Mouse (Mus musculus): ENCODE results near the gene Mtch1. TPM values are rescaled to one million over a fixed set of nuclear protein-coding genes. Genes with fewer than 3 reads are reported as not detected.

Gene Mtch1
- polyA plus RNA-seq, 1 experiment from 2014 or later: 378 TPM

DNA sequence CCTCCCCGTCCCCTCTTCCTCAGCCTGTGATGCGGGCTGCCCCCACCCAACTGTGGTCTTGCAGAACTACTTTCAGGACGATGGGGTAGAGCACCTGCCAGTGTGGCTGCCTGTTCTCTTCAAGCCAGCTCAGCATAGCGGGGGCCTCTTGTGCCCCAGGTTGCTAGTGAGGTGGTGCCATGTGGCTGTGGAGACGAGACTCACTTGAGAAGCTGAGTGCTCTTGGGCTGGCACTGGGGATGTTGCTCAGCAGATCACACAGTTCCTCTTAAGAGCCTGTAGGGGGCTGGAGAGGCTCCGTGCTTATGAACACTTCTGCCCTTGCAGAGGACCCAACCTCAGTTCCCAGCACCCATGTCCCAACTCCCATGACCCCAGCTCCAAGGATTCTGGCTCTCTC lies 49.9 kb downstream of the Mtch1 start:
- Histone ChIP-seq H3K27ac (no peak overlapping the region), H3K36me3 (ENCODE audit: poor library complexity, severe bottlenecking) (peaks cover 87% of the 10 kb centered on the region), H3K9me3 (replicated peaks) (no peaks in the 10 kb centered on the region), H3K9ac (no peak overlapping the region), H3K4me1 (0 out of 2 replicates have a peak, but pooled peaks cover 5% of the 10 kb centered on the region), H3K4me3 (no peak overlapping the region), H3K27me3 (no peaks in the 10 kb centered on the region), H3K4me2 (no peak overlapping the region)
- ATAC-seq: no peak
- WGBS: 92% methylated on average over 6 of the region's 6 CpGs

DNA sequence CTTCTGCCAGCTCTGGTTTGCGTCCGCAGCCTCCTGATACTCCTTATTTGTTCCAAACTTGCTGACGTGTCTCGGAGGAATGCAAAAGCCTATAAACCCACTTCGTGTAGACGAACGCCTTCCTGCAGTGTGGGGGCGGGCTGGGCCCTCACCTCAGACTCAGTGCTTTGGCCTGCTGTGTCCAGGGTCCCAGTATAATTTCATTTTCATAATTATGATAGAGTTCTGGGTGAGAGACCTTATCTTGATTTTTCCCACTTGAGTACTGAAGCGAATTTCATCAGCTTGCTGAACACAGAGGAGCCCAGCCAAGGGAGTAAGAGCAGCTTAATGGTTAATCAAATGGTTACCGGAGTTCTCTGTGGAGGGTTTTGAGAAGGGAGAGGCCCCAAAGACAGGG lies 50.4 kb downstream of the Mtch1 start:
- Histone ChIP-seq H3K9ac (no peak overlapping the region), H3K9me3 (replicated peaks) (no peaks in the 10 kb centered on the region), H3K4me3 (no peak overlapping the region), H3K27me3 (no peaks in the 10 kb centered on the region), H3K4me1 (0 out of 2 replicates have a peak, but pooled peaks cover 5% of the 10 kb centered on the region), H3K36me3 (ENCODE audit: poor library complexity, severe bottlenecking) (peaks cover 84% of the 10 kb centered on the region), H3K4me2 (no peak overlapping the region), H3K27ac (no peak overlapping the region)
- ATAC-seq: no peak
- 93% methylated on average over 10 of the region's 10 CpGs for WGBS

DNA sequence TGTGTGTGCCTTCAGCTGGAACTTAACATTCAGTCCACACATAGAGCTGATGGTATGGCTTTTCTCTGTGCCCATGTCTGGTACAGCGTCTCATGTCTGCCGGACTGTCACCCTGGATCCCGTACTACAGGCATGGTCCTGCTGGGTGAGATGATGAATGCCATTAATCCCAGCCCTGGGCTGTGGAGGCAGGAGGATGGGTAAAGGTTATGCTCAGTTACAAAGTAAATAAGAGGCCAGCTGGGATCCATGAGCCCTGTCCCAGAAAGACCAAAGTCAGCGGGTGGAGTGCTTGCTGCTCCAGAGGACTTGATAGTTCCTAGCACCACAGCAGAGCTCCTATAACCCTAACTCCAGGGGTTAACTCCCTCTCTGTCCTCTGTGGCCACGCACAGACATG lies 51.9 kb downstream of the Mtch1 start:
- Histone ChIP-seq H3K27ac (no peak overlapping the region), H3K9ac (no peak overlapping the region), H3K36me3 (ENCODE audit: poor library complexity, severe bottlenecking) (peaks cover 75% of the 10 kb centered on the region), H3K4me1 (0 out of 2 replicates have a peak, but pooled peaks cover 5% of the 10 kb centered on the region), H3K9me3 (replicated peaks) (no peaks in the 10 kb centered on the region), H3K27me3 (no peaks in the 10 kb centered on the region), H3K4me2 (no peak overlapping the region), H3K4me3 (no peak overlapping the region)
- no peak for ATAC-seq
- 87% methylated on average over 5 of the region's 5 CpGs for WGBS

- no peaks in the 10 kb centered on the region for H3K9me3 ChIP-seq (replicated peaks)
- no peak overlapping the region for H3K4me3 ChIP-seq
- H3K27ac ChIP-seq: no peak overlapping the region
- H3K36me3 ChIP-seq (ENCODE audit: poor library complexity, severe bottlenecking): peaks cover 65% of the 10 kb centered on the region
- H3K9ac ChIP-seq: no peak overlapping the region
- ATAC-seq: no peak
- no peak overlapping the region for H3K4me2 ChIP-seq
- WGBS: 86% methylated on average over 9 of the region's 9 CpGs
- H3K4me1 ChIP-seq: 0 out of 2 replicates have a peak, but pooled peaks cover 1% of the 10 kb centered on the region
- no peaks in the 10 kb centered on the region for H3K27me3 ChIP-seq
Measured at GRCm38 (mm10) chr17:29293807-29294605, 53.7 kb downstream of the Mtch1 start.

DNA sequence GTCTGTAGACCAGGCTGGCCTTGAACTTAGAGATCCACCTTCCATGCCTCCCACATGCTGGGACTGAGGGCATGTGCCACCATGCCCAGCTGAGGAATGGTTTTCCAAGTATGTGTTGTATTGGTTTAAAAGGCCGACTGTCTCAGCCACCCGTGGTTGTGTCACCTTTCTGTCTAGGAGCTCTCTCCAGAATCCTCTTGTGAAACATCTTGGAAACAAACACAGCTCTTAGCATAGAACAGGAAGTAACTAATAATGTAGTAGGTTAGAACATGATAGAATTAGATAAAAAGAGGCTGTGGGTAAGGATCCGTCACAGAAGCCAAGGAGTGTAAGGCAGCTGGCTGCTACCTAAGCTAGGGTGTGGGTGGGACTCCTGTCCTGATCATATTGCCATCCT lies 54.7 kb downstream of the Mtch1 start:
- H3K9ac ChIP-seq: no peak overlapping the region
- ATAC-seq: no peak
- H3K4me1 ChIP-seq: no peaks in the 10 kb centered on the region
- H3K9me3 ChIP-seq (replicated peaks): no peaks in the 10 kb centered on the region
- H3K27ac ChIP-seq: no peak overlapping the region
- H3K36me3 ChIP-seq (ENCODE audit: poor library complexity, severe bottlenecking): peaks cover 57% of the 10 kb centered on the region
- H3K27me3 ChIP-seq: no peaks in the 10 kb centered on the region
- 89% methylated on average over 3 of the region's 3 CpGs for WGBS
- no peak overlapping the region for H3K4me2 ChIP-seq
- H3K4me3 ChIP-seq: no peak overlapping the region

DNA sequence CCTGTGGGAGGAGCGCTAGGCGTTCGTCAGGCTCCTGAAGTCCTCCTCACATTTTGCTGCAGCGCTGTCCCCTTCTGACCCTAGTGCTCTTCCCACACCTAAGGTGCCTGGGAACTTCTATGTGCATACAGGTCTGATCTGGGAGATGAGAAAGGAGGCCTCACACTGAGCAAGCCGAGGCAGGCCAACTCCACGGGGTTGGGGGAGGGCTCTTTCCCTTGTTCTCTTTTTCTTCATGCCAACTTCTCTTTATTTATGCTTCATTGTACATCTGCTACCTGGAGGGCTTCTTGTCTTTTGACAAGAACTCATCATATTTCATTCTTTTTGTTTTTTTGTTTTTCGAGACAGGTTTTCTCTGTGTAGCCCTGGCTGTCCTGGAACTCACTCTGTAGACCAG lies 55.9 kb downstream of the Mtch1 start:
- H3K4me1 ChIP-seq: no peaks in the 10 kb centered on the region
- peaks cover 45% of the 10 kb centered on the region for H3K36me3 ChIP-seq (ENCODE audit: poor library complexity, severe bottlenecking)

DNA sequence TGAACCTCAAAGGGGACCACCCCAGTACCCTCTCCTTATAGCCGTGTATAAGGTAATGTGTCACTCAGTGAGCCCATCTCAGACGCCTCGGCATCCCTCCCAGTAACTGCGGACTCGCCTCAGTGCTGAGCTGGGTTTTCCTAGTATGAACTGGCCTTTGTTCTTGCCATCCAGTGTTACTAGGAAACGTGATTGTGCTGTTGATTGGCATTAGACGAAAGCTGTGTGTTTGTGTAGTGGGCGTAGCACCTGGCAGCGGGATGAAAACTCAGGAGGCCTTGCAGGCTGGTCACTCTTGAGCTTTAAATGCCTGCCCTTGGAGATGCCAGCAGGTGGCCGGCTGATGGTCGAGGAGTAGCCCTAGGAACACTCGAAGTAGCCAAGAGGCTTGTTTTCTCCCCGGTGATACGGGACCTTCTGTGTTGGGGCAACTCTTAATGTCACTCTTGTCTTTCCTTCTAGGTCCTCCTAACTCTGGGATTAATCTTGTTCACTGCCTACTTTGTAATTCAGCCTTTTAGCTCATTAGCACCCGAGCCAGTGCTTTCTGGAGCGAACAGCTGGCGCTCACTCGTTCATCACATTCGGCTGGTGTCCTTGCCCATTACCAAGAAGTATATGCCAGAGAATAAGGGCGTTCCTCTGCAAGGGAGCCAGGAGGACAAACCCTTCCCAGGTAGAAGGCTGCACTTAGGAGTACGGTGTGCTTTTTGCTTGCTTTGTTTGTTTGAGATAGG lies 65.3 kb downstream of the Mtch1 start:
- Histone ChIP-seq H3K27ac (peak overlapping the region; percentile 80), H3K4me3 (no peak overlapping the region), H3K36me3 (ENCODE audit: poor library complexity, severe bottlenecking) (peaks cover 34% of the 10 kb centered on the region), H3K4me1 (peaks cover 20% of the 10 kb centered on the region), H3K9ac (peak overlapping the region; percentile 51), H3K4me2 (peak overlapping the region; percentile 30), H3K9me3 (replicated peaks) (no peaks in the 10 kb centered on the region), H3K27me3 (no peaks in the 10 kb centered on the region)
- WGBS: 16% methylated on average over 21 of the region's 21 CpGs
- peak; percentile 78 for ATAC-seq

More for the DNA sequence above, 55.9 kb downstream of the Mtch1 start:
- H3K27ac ChIP-seq: no peak overlapping the region
- no peak overlapping the region for H3K4me3 ChIP-seq
- no peak overlapping the region for H3K9ac ChIP-seq
- H3K9me3 ChIP-seq (replicated peaks): no peaks in the 10 kb centered on the region
- no peak overlapping the region for H3K4me2 ChIP-seq
- 87% methylated on average over 7 of the region's 7 CpGs for WGBS
- H3K27me3 ChIP-seq: no peaks in the 10 kb centered on the region
- no peak for ATAC-seq

Other genes with a start within 250 kb of the Mtch1 start
- gene Rab44, start 233.8 kb downstream of the Mtch1 start, polyA plus RNA-seq (2015; fragmentation: Nextera tagmentation; extraction: Ambion mirVana): 0.18 TPM in 1 of 2 replicates, not detected in the other
- gene Cpne5, start 109.8 kb downstream of the Mtch1 start, polyA plus RNA-seq (2015; fragmentation: Nextera tagmentation; extraction: Ambion mirVana): 13.0 and 18.3 TPM in 2 replicates
- gene Ppil1, start 83.7 kb downstream of the Mtch1 start, polyA plus RNA-seq (2015; fragmentation: Nextera tagmentation; extraction: Ambion mirVana): 151 and 157 TPM in 2 replicates
- gene BC004004, start 79.1 kb downstream of the Mtch1 start, polyA plus RNA-seq (2015; fragmentation: Nextera tagmentation; extraction: Ambion mirVana): 78.7 and 83.5 TPM in 2 replicates
- gene Pi16, start 30.3 kb downstream of the Mtch1 start, polyA plus RNA-seq (2015; fragmentation: Nextera tagmentation; extraction: Ambion mirVana): 1.5 and 1.7 TPM in 2 replicates
- 2.6 and 3.0 TPM in 2 replicates for gene Fgd2, start 13.0 kb upstream of the Mtch1 start, polyA plus RNA-seq (2015; fragmentation: Nextera tagmentation; extraction: Ambion mirVana)
- 21.0 and 22.0 TPM in 2 replicates for gene Pim1, start 142.8 kb upstream of the Mtch1 start, polyA plus RNA-seq (2015; fragmentation: Nextera tagmentation; extraction: Ambion mirVana)
- gene Gm17657, start 201.7 kb upstream of the Mtch1 start, polyA plus RNA-seq (2015; fragmentation: Nextera tagmentation; extraction: Ambion mirVana): not detected in 2 replicates
- 17.7 and 20.1 TPM in 2 replicates for gene Tbc1d22b, start 201.9 kb upstream of the Mtch1 start, polyA plus RNA-seq (2015; fragmentation: Nextera tagmentation; extraction: Ambion mirVana)
- gene Tmem217, start 204.5 kb upstream of the Mtch1 start, polyA plus RNA-seq (2015; fragmentation: Nextera tagmentation; extraction: Ambion mirVana): 1.2 and 1.3 TPM in 2 replicates